Mouse (Mus musculus) CH12.LX (cell line): ENCODE measurements around the gene Adrb1. TPM values are rescaled to one million over a fixed set of nuclear protein-coding genes. Genes with fewer than 3 reads are reported as not detected.

Experiments used
- DNase-seq: peaks from one replicate; pipeline ENCODE4 v3.0.0-alpha.2; 2013; ENCODE audit errors: extremely low read depth
- H3K27ac ChIP-seq: 2 replicates; pipeline ENCODE4 v1.5.1; 2012; ENCODE audit warnings: low read depth, mild to moderate bottlenecking, control low read depth, moderate library complexity; ENCODE audit not compliant: insufficient read depth
- H3K27me3 ChIP-seq: replicated peaks from 2 replicates; pipeline ENCODE3; 2012; ENCODE audit warnings: inconsistent platforms
- H3K36me3 ChIP-seq, 2 experiments: replicated peaks in 1 of 2; 2 replicates each; pipeline versions ENCODE3 to v1.6.1; 2012; ENCODE audit warnings: inconsistent platforms in 1 of 2, low read length in 1 of 2, mild to moderate bottlenecking in 1 of 2, mixed read lengths in 1 of 2, moderate library complexity in 1 of 2; ENCODE audit not compliant: control insufficient read depth in 1 of 2, insufficient read depth in 1 of 2
- H3K4me1 ChIP-seq, 2 experiments: 2 replicates each; pipeline ENCODE4 v1.6.1; 2012; ENCODE audit warnings: inconsistent platforms in 1 of 2, moderate library complexity in 1 of 2; ENCODE audit not compliant: insufficient read depth in 2 of 2, control insufficient read depth in 1 of 2
- H3K4me2 ChIP-seq: 2 replicates; pipeline ENCODE4 v1.6.1; 2012; ENCODE audit warnings: low read depth, mild to moderate bottlenecking, control low read depth; ENCODE audit not compliant: poor library complexity, insufficient read depth, severe bottlenecking
- H3K4me3 ChIP-seq, 3 experiments: fragments of 150-350 bp in 1 of 3; sonication (generic) in 1 of 3; replicated peaks in 1 of 3; 2 replicates each; pipeline versions ENCODE3 to v1.5.1; 2011 to 2012; ENCODE audit warnings: low read depth in 2 of 3, low read length in 2 of 3, mild to moderate bottlenecking in 2 of 3, moderate library complexity in 2 of 3, control low read depth in 1 of 3, improper control_type of control experiment in 1 of 3, inconsistent platforms in 1 of 3, mixed read lengths in 1 of 3; ENCODE audit not compliant: poor library complexity in 1 of 3
- H3K79me2 ChIP-seq: replicated peaks from 2 replicates; pipeline ENCODE4 v1.6.1; 2012; ENCODE audit warnings: mild to moderate bottlenecking, moderate library complexity; ENCODE audit not compliant: control insufficient read depth, poor library complexity, insufficient read depth, severe bottlenecking; ENCODE audit errors: extremely low read depth
- H3K9ac ChIP-seq: 2 replicates; pipeline ENCODE4 v1.6.1; 2012; ENCODE audit warnings: low read depth, mild to moderate bottlenecking, control low read depth, moderate library complexity; ENCODE audit not compliant: insufficient read depth
- H3K9me3 ChIP-seq: replicated peaks from 2 replicates; pipeline ENCODE3; 2012; ENCODE audit warnings: low read length, inconsistent platforms, mixed read lengths
- CTCF ChIP-seq, 2 experiments: IDR thresholded peaks in 1 of 2; conservative IDR thresholded peaks in 1 of 2; 2 replicates each; pipeline ENCODE4 v1.5.1; 2011 to 2012; ENCODE audit warnings: low read depth in 2 of 2, low read length in 2 of 2, improper control_type of control experiment in 1 of 2, inconsistent platforms in 1 of 2, mild to moderate bottlenecking in 1 of 2, moderate library complexity in 1 of 2
- ELF1 ChIP-seq: IDR thresholded peaks from 2 replicates; pipeline ENCODE4 v1.6.1; 2014; ENCODE audit warnings: low read depth, mild to moderate bottlenecking, inconsistent platforms, low read length, improper control_type of control experiment
- HCFC1 ChIP-seq: IDR thresholded peaks from 2 replicates; pipeline ENCODE4 v1.6.1; 2012; ENCODE audit warnings: low read depth, mild to moderate bottlenecking, inconsistent platforms, low read length, improper control_type of control experiment
- IRF4 ChIP-seq: IDR thresholded peaks from 2 replicates; pipeline ENCODE4 v1.6.1; 2014; ENCODE audit warnings: low read depth, mild to moderate bottlenecking, inconsistent platforms, low read length, improper control_type of control experiment
- JUND ChIP-seq: conservative IDR thresholded peaks from 2 replicates; pipeline ENCODE4 v1.6.1; 2011; ENCODE audit warnings: low read depth, low read length, improper control_type of control experiment
- MAFK ChIP-seq: IDR thresholded peaks from 2 replicates; pipeline ENCODE4 v1.6.1; 2011; ENCODE audit warnings: low read length, improper control_type of control experiment; ENCODE audit not compliant: insufficient replicate concordance
- MAX ChIP-seq: IDR thresholded peaks from 2 replicates; pipeline ENCODE4 v1.6.1; 2011; ENCODE audit warnings: low read length, improper control_type of control experiment
- MXI1 ChIP-seq: IDR thresholded peaks from 2 replicates; pipeline ENCODE4 v1.6.1; 2011; ENCODE audit warnings: mild to moderate bottlenecking, low read depth, low read length, improper control_type of control experiment
- NELFE ChIP-seq: IDR thresholded peaks from 2 replicates; pipeline ENCODE4 v1.6.1; 2011; ENCODE audit warnings: low read depth, low read length, improper control_type of control experiment
- NRF1 ChIP-seq: IDR thresholded peaks from 2 replicates; pipeline ENCODE4 v1.6.1; 2014; ENCODE audit warnings: low read depth, mild to moderate bottlenecking, inconsistent platforms, low read length, improper control_type of control experiment, moderate library complexity
- POLR2A ChIP-seq: IDR thresholded peaks from 2 replicates; pipeline ENCODE4 v1.6.1; 2011; ENCODE audit warnings: low read depth, mild to moderate bottlenecking, improper control_type of control experiment, low read length
- RCOR1 ChIP-seq: conservative IDR thresholded peaks from 2 replicates; pipeline ENCODE4 v1.6.1; 2012; ENCODE audit warnings: low read depth, mild to moderate bottlenecking, inconsistent platforms, low read length, improper control_type of control experiment
- SIN3A ChIP-seq: IDR thresholded peaks from 2 replicates; pipeline ENCODE4 v1.6.1; 2012; ENCODE audit warnings: low read length, improper control_type of control experiment, inconsistent platforms
- TBP ChIP-seq: conservative IDR thresholded peaks from 2 replicates; pipeline ENCODE4 v1.6.1; 2011; ENCODE audit warnings: low read depth, low read length, improper control_type of control experiment
- UBTF ChIP-seq: IDR thresholded peaks from 2 replicates; pipeline ENCODE4 v1.6.1; 2012; ENCODE audit warnings: low read depth, mild to moderate bottlenecking, inconsistent platforms, low read length, improper control_type of control experiment, moderate library complexity
- ZKSCAN1 ChIP-seq: IDR thresholded peaks from 2 replicates; pipeline ENCODE4 v1.6.1; 2012; ENCODE audit warnings: low read depth, inconsistent platforms, low read length, improper control_type of control experiment, borderline replicate concordance
- ZNF384 ChIP-seq: IDR thresholded peaks from 2 replicates; pipeline ENCODE4 v1.6.1; 2012; ENCODE audit warnings: low read depth, low read length, improper control_type of control experiment, inconsistent platforms
- dilution Hi-C: fragments of 300-500 bp; cut with MboI; formaldehyde crosslinking; loops from 2 replicates; pipeline ENCODE4 v1.14.3; 2020; ENCODE audit warnings: low sequenced_read_pairs; ENCODE audit not compliant: extremely low pct_unique_long_range_greater_than_20kb, extremely low pct_ligation_motif_present
- in situ Hi-C: fragments of 300-500 bp; cut with MboI; formaldehyde crosslinking; loops from 3 replicates; pipeline ENCODE4 v1.14.3; 2019; ENCODE audit warnings: low sequenced_read_pairs, low pct_ligation_motif_present, low pct_unique_long_range_greater_than_20kb, mixed read lengths
- polyA plus RNA-seq: library from polyadenylated mRNA; unstranded; fragments of >175 nt; gene quantifications from 2 replicates; pipeline ENCODE4 v1.2.1, GENCODE M21; 2012; ENCODE audit warnings: low read depth; ENCODE audit not compliant: insufficient read length
- total RNA-seq, 2 experiments: library from RNA; depleted of rRNA; stranded (reverse); fragments of 300-350 nt in 1 of 2; fragments of >200 nt in 1 of 2; gene quantifications; 2 replicates each; pipeline ENCODE4 v1.2.3; 2012 to 2014

The Adrb1 gene
- total and polyA plus RNA-seq, 3 experiments, result not detected

GRCm38 (mm10) chr19:56774971-56775892 is 53.2 kb downstream of the Adrb1 start:
- in situ Hi-C loops, result loop anchor here (5.0 kb wide), 1 partner anchor 348 kb away; no protein-coding TSS in a partner anchor
- dilution Hi-C loops, result no loop called here
- TF ChIP-seq IRF4, result no peak
- no peak for TF ChIP-seq ZKSCAN1
- no peak for TF ChIP-seq SIN3A
- Histone ChIP-seq H3K27ac (no peak overlapping the region), H3K9ac (no peak overlapping the region), H3K79me2 (no peaks in the 10 kb centered on the region), H3K9me3 (no peaks in the 10 kb centered on the region), H3K36me3 (no peaks in the 10 kb centered on the region), H3K4me2 (0 out of 2 replicates have a peak overlapping the region, but pooled peaks have one; percentile 55), H3K4me3 (no peak overlapping the region), H3K27me3 (no peaks in the 10 kb centered on the region), H3K4me1 (peaks cover 11 to 55% of the 10 kb centered on the region in 2 experiments)
- no peak for DNase-seq

- H3K9ac ChIP-seq, result no peak overlapping the region
- H3K9me3 ChIP-seq, result no peaks in the 10 kb centered on the region
- in situ Hi-C loops, result loop anchor here (5.0 kb wide), 1 partner anchor 349 kb away; no protein-coding TSS in a partner anchor
- no peak for DNase-seq
- dilution Hi-C loops, result no loop called here
- H3K27ac ChIP-seq, result no peak overlapping the region
- TF ChIP-seq HCFC1, result no peak
- TF ChIP-seq JUND, result no peak
- no peak for TF ChIP-seq POLR2A
- no peak for TF ChIP-seq ELF1
- TF ChIP-seq TBP, result no peak
- no peak for TF ChIP-seq NELFE
- TF ChIP-seq ZNF384, result no peak
- TF ChIP-seq MXI1, result no peak
- no peak for TF ChIP-seq NRF1
- no peak for TF ChIP-seq MAFK
- no peak for TF ChIP-seq RCOR1
- no peak for TF ChIP-seq MAX
- TF ChIP-seq UBTF, result no peak
- no peak for TF ChIP-seq CTCF (conservative IDR thresholded peaks at IDR 0.05 in 1 of 2, IDR thresholded peaks at IDR 0.05 in 1 of 2; ENCODE audit: low read depth in 2 of 2, low read length in 2 of 2)
- peaks cover 11 to 46% of the 10 kb centered on the region in 2 experiments for H3K4me1 ChIP-seq
- no peaks in the 10 kb centered on the region for H3K79me2 ChIP-seq
- no peak overlapping the region for H3K4me3 ChIP-seq
- no peaks in the 10 kb centered on the region for H3K36me3 ChIP-seq
- H3K27me3 ChIP-seq, result no peaks in the 10 kb centered on the region
- H3K4me2 ChIP-seq, result no peak overlapping the region
Observed at GRCm38 (mm10) chr19:56775893-56776718, 54.1 kb downstream of the Adrb1 start.
